Mouse (Mus musculus) yolk sac, embryonic 10.5 days (tissue): Measurements from ENCODE around the gene Hunk.
A peak's percentile ranks its signal among the peaks of the same experiment; 100 is the strongest.

Experiments used
- DNase-seq: peaks from one replicate; pipeline ENCODE4 v3.0.0-alpha.2; 2017; ENCODE audit warnings: low spot score

Hunk gene

GRCm38 (mm10) chr16:90435231-90435630 lies 49.4 kb downstream of the Hunk start:
- no peak for DNase-seq

DNA sequence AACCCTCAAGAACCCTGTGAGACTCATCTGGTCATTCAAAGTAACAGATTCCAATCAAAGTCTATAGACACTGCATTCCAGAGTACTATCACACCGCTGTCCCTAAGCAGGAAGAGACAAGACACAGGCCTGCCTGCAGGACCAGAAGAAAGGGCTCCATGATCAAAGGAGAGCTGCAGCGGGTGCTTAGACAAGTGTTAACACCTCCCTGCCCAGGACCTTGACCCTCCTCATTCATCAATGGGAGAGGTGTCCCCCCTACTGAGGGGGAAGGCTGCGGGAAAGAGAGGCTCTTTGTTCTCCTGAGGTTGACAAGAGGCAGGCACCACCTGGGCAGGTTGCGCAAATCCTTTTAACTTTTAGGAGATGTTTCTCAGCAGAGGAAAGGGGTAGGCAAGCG lies 51.5 kb downstream of the Hunk start:
- DNase-seq = peak; percentile 46

DNA sequence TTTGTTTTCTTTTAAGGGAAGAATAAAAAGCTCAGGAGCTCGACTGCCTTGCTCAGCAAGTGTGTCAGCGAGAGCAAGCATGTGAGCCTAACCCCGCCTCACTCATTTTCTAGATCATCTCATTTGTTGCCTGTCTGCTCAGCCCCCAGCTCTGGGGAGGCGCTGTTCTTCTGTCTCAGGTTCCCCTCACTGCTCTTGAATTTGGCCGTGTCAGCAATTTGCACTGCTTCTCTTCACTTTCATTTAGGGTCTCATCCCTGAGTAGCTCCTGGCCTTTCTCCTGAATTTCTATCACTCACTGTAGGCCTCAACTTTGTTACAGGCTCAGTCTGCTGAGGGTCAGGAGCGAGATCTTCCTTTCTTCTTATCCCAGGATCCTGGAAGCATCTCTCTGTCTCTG lies 53.7 kb downstream of the Hunk start:
- DNase-seq = no peak

DNA sequence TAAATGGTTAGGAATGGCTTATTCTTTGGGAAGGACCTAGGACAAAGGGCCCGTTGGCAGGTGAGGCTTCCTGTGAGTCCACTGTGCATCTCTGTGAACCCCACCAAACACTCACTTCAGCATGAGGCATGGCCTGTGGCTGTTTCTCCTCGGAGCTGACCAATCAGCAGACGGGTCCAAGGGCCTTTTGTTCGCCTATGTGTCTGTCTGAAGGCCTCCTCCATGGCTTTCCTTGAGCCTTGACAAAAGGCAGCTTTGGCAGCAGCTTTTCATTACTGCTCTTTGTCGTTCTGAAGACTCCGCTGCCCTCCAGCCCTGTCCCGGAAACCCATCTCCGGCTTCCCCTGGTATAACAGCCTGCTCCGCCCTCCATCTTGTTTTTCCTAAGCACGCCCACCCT lies 54.8 kb downstream of the Hunk start:
- no peak for DNase-seq

DNA sequence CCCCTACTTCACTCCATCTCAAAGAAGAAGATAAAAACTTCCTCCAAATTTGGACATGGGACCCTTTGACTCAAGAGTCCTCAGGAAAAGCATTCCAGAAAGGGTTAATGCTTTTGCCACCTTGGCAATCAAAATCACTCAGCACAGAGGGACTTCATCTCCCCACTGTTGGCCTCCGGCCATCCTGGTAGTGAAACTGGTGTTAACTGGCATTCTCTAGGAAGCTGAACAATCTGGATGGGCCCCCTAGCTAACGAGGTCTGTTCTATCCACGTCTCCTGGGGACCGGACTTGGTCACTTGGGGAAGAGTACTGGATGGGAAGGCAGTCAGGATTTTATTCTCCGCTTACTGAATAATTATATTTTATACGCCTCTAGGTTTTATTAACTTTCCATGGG lies 57.2 kb downstream of the Hunk start:
- no peak for DNase-seq

GRCm38 (mm10) chr16:90453197-90453596 lies 67.4 kb downstream of the Hunk start:
- DNase-seq = no peak

DNA sequence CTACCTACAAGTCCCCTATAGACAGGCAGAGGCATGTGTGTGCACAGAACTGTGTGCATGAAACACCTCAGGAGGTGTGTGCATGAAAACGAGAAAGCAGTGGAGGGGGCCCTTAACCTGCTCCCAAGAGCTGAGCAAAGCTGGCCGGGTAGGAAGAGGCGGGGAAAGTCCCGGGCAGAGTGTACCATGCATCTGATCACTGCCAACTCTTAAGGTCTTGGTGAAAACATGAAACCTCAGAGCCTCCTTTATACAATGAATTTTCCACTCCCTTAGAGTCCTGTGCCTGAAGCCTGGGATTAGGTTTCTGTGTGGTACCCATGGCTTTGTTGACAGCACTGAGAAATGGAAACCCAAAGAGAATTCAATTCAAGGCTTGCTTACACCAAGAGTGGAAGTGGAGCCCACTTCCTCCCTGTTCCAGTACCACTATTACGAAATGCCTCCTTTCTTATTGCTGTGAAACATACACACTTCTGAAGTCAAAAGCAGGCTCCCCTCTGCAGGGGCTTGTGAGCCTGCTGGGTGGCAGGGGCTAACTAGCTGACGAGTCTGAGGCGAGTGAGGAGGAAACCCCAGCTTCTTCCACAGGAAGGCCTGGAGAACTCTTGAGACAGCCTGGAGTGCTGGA lies 70.8 kb downstream of the Hunk start:
- no peak for DNase-seq

DNA sequence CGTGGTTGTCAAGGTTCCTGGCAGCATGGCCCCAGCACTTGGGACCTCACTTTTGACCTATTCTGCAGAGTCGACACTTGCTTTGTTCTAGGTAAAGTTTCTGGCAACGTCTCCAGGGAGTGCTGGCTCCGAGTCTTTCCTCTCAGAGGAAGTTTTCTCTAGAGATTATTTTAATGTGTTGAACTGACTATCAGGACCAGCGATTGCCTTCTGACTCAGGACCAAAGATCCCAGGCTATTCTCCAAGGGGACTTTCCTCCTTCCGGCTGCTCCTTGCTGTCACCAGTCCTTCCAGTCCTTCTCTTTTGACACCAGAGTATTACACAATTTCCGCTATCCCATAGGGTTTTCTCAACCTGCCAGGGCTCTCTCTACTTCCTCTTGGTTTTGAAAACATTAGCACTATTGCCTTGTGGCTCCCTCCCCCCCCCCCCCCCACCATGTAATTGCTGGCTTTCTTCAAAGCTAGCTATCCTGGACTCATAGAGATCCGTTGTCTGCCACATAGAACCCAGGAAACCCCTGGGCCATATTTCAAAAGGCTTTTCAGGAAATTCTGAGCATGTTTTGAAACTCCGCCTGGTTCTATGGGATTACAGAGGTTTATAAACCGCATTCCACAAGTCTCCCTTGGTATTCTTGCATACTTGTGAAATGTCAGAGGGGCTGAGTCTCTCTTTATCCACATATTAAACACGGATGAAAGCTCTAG lies 73.2 kb downstream of the Hunk start:
- DNase-seq = peak; percentile 66

DNA sequence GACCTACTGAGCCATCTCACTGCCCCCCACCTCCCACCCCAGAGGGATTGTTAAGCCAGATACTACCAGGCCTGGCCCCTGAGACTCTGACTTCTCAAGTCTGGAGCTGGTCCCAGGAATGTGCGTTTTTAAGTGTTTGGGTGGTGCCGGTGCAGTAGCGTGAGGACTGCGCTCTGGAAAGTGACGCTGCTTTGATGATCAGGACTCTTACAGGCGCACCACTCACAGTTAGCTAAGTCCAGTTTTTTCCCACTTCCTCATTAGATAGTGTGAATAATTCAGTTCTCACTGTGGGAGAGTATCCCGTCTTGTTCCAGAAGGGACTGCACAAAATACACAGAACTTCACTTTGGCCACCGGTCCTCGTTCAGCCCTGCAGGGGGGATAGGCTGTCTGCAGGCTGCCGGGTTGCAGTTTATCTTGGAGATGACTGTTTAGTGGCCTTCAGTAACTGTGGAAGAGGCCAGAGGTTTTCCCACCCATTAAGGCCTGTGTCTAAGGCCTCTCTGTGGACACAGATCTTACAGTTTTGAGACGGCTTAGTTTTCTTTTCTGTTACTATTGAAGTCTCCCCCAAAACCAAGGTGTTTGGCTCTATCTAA lies 75.6 kb downstream of the Hunk start:
- peak; percentile 26 for DNase-seq

DNA sequence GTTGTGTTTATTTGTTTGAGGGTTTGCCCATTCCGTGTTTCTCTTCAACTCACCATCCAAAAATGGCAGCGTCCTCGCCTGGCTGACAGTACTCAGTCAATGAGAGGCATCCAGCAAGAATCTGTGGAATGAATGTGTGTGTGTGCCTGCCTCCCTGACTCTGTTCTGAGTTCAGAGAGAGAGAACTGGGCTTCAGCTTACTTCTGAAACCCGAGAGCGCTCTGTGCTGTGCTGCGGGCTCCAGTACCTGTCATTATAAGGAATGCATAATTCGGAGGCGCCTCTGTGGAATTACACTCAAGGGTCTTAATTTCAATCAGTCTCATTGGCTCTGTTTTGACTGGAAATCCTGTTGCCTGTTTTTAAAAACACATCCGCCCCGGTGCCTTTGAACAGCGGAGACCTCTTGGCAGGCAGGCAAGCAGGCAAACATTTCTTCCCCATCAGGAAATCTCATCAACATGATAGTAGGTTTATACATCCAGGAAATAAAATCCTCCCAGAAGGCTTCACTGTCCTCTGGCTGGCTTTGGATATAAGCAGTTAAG lies 77.0 kb downstream of the Hunk start:
- peak; percentile 27 for DNase-seq

DNA sequence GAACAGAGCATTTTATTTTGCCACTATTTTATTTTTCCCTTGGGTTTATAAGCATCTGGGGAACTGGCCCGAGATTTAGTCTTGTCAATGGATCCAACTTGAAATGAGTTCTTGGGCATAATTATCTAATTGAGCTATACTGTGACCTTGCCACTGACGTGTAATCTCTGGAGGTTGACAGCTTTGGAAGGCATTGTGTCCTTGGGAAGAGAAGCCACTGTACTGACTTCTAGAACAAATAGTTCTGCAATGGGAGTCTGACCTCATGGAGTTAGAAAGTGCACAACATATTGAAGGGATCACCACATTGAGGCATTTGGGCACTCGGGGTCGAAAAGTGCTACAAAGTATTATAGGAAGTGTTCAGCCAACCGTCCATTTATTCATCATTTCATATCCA lies 79.3 kb downstream of the Hunk start:
- no peak for DNase-seq

- no peak for DNase-seq
These were observed 82.5 kb downstream of the Hunk start for GRCm38 (mm10) chr16:90468286-90468685.

DNA sequence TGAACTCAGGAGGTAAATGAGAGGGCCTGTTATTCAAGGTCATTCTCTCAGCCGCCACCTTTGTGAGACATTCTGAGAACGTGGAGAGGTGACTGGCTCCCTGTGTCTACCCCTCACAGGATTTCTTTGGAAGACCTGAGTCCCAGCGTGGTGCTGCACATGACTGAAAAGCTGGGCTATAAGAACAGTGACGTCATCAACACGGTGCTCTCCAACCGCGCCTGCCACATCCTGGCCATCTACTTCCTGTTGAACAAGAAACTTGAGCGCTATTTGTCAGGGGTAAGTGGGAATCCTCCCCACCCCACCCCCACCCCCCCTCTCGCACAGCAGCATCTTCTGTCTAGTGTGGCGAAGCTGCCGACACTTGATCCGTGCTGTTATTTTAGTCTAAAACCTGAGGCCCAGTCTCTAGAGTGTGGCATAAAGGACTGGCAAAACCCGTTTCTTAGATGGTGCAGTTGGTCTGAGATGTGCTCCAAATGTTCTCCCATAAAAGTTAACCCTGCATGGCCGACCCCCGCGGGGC lies 90.0 kb downstream of the Hunk start:
- DNase-seq = no peak

DNA sequence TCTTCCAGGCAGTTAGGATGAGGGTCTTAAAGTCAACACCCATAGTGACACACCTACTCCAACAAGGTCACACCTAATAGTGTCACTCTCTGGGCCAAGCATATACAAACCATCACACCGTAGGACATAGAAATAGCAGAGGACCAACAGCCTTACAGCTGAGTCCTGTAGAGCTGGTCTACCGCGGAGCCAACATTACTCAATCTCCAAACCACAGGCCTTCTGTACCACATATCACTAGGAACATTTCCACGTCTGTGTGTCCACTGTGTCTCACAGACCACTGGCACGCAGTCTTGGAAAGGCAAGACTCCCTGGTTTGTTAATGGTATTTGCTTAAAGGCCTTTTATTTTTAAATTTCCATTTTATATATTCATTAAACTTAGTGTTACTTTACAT lies 95.8 kb downstream of the Hunk start:
- DNase-seq = no peak

GRCm38 (mm10) chr16:90483341-90483740 lies 97.5 kb downstream of the Hunk start:
- DNase-seq = no peak

GRCm38 (mm10) chr16:90485125-90485524 lies 99.3 kb downstream of the Hunk start:
- no peak for DNase-seq

DNA sequence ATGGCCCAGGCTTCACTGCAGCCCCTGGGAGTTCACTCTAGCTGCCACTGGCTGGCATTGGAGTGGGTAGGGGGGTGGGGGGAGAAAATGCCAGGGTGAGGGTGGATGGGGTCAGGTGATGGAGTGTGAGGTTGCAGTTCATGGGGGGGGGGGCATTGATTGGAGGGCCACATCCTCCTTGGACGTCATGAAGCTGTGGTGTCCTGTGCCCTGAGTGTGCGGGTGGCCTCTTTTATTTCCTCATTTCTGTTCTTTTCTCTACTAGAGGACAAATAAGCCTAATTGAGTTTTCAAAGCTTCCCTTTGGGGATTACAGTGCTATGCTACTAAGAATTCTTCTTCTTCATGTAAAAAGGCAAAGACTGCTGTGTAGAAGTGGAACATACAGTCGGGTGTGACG lies 99.8 kb downstream of the Hunk start:
- DNase-seq = no peak

DNA sequence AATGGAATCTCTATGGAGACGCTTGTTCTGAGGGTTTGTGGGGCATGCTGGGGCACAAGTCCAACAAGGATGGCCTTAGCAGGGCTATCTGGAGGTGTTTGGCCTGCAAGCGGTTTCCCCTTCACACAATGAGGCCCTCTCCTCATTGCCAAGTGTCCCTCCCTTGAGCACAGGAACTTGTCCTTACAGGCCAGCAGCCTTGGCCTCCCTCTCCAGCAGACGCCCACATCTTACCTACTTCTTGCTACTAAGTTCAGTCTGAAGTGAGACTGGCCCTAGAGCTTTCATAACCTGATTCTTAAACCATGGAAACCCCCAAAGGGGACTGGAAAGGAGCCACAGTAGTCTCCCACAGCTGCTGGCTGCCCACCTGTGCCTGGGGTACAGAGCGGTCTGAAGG lies 104.3 kb downstream of the Hunk start:
- no peak for DNase-seq

DNA sequence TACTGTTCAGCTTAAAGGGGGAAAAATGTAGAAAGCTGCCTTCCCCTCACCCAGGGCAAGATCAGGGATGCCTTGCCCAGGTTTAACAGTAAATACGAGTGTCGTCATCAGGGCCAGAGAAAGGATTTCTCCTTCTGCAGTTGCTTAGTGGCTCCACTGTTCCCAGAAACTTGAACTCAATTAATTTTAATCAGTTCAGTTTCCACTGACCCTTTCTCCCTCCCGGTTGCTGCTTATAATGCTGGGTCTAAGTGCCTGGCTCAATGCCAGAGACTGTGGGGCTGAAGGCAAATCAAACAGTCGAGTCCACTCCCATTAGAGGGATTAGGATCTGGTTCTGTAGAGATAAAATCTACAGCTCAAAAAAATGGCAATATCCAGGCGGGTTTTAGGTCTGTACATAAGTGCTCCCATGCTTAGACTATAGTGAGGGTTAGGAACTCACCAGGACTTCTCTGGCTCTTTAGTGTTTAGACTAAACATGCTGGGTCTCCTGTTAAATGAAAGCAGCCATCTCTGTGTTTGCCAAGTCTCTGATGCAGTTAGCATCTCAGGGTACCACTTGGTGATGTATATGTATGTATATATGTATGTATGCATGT lies 106.2 kb downstream of the Hunk start:
- DNase-seq = peak; percentile 43

DNA sequence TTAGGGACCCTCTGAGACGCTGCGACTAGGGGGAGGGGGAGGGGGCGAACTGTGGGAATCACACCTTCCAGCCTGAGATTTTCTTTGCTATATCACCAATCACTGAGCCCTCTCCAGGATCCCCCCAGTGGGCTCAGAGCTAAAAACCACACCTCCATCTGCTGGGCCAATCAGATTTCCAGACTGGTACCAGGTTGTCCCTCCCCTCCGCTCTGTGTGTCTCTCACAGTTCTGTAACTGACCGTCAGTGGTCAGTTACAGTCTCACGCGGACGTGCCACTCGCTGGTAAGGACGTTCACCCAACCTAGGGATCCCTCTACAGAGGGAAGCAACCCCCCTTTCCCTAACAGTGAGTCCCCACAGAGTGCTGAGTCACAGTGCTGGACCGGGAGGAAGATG lies 111.1 kb downstream of the Hunk start:
- DNase-seq = no peak

DNA sequence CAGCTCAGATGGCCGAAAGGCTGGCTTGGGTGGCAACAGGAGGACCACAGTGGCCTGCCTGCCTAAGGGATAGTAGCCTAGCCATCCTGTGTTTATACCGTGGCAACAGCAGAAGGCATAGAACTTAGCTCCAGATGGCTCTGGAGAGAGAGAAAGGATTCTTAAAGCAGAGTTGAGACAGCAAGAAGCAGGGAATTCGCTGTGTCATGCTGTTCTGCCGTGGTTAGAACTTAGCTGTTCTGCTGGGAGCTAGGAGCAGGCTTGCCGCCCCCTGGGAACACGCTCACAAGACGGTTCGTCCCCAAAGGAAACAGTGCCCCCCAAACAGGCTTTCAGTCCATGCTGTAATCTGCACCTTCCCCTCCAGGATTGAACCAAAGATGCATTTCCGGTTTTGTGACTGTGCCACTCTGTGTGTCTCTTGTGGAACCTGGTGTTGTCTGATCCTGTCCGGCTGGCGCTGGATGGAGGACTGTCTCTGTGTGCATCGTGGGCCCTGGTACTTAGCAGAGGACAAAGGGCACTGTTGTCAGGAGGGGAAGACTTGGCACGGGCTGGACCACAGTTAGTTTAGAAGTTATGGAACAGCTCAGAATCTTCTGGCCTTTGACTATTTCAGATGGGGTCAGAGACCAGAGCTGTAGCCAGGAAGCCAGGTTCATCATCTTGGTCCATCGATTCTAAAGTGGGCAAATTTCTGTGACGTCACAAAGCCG lies 112.1 kb downstream of the Hunk start:
- DNase-seq = no peak

- no peak for DNase-seq
These were observed 115.0 kb downstream of the Hunk start for GRCm38 (mm10) chr16:90500809-90501208.
